Mouse (Mus musculus) lung, postnatal 0 days (tissue): Measurements from ENCODE around the gene Cdc42bpa.

Experiments
- CTCF ChIP-seq: IDR thresholded peaks from 2 replicates; pipeline ENCODE4 v1.5.1; 2016; ENCODE audit warnings: antibody characterized with exemption, mild to moderate bottlenecking
- EP300 ChIP-seq: IDR thresholded peaks from 2 replicates; pipeline ENCODE4 v1.6.1; 2016; ENCODE audit warnings: antibody characterized with exemption, mild to moderate bottlenecking, control low read depth

GRCm38 (mm10) chr1:180191112-180191511 is 230.8 kb downstream of the Cdc42bpa start:
- no peak for TF ChIP-seq CTCF
- TF ChIP-seq EP300, result no peak
